Mouse (Mus musculus) MEL (cell line): ENCODE measurements around the gene Qtrt2. TPM values are rescaled to one million over a fixed set of nuclear protein-coding genes. Genes with fewer than 3 reads are reported as not detected.

ENCODE experiments used
- DNase-seq: peaks from one replicate; pipeline ENCODE4 v3.0.0; 2011; ENCODE audit warnings: low read depth, low spot score
- H3K27ac ChIP-seq: 2 replicates; pipeline ENCODE4 v1.5.1; 2012; ENCODE audit warnings: low read depth, mild to moderate bottlenecking, control low read depth, low read length, moderate library complexity; ENCODE audit not compliant: control insufficient read depth
- H3K27me3 ChIP-seq, 2 experiments: fragments of 150-350 bp in 1 of 2; sonication (generic) in 1 of 2; 2 replicates each; pipeline ENCODE4 v1.6.1; 2012; ENCODE audit warnings: low read length in 2 of 2, mild to moderate bottlenecking in 2 of 2, improper control_type of control experiment in 1 of 2, moderate library complexity in 1 of 2; ENCODE audit not compliant: insufficient read depth in 2 of 2, control insufficient read depth in 1 of 2
- H3K36me3 ChIP-seq, 2 experiments: 2 replicates each; pipeline ENCODE4 v1.6.1; 2012 to 2014; ENCODE audit warnings: low read length in 2 of 2, improper control_type of control experiment in 1 of 2, inconsistent platforms in 1 of 2, mild to moderate bottlenecking in 1 of 2; ENCODE audit not compliant: insufficient read depth in 2 of 2, control insufficient read depth in 1 of 2
- H3K4me1 ChIP-seq, 2 experiments: fragments of 150-350 bp in 1 of 2; sonication (generic) in 1 of 2; 2 replicates each; pipeline ENCODE4 v1.6.1; 2012; ENCODE audit warnings: low read length in 2 of 2, improper control_type of control experiment in 1 of 2, mild to moderate bottlenecking in 1 of 2; ENCODE audit not compliant: insufficient read depth in 2 of 2, control insufficient read depth in 1 of 2
- H3K4me3 ChIP-seq, 2 experiments: fragments of 150-350 bp in 1 of 2; sonication (generic) in 1 of 2; 2 replicates each; pipeline ENCODE4 v1.5.1; 2012; ENCODE audit warnings: low read depth in 2 of 2, low read length in 2 of 2, mild to moderate bottlenecking in 2 of 2, moderate library complexity in 2 of 2, control low read depth in 1 of 2, improper control_type of control experiment in 1 of 2; ENCODE audit not compliant: control insufficient read depth in 1 of 2, insufficient read depth in 1 of 2
- H3K79me2 ChIP-seq: 2 replicates; pipeline ENCODE4 v1.6.1; 2012; ENCODE audit warnings: mild to moderate bottlenecking, low read length, moderate library complexity; ENCODE audit not compliant: control insufficient read depth, poor library complexity, insufficient read depth
- H3K9ac ChIP-seq: 2 replicates; pipeline ENCODE4 v1.6.1; 2012; ENCODE audit warnings: low read depth, mild to moderate bottlenecking, control low read depth, low read length, moderate library complexity; ENCODE audit not compliant: control insufficient read depth, poor library complexity, severe bottlenecking
- H3K9me3 ChIP-seq: fragments of 150-350 bp; sonication (generic); replicated peaks from 2 replicates; pipeline ENCODE4 v1.6.1; 2012; ENCODE audit warnings: mild to moderate bottlenecking, low read length, improper control_type of control experiment, moderate library complexity; ENCODE audit not compliant: insufficient read depth
- BHLHE40 ChIP-seq: IDR thresholded peaks from 2 replicates; pipeline ENCODE4 v1.6.1; 2012; ENCODE audit warnings: low read depth, mild to moderate bottlenecking, inconsistent platforms, low read length, improper control_type of control experiment, borderline replicate concordance
- CHD1 ChIP-seq: IDR thresholded peaks from 2 replicates; pipeline ENCODE4 v1.6.1; 2012; ENCODE audit warnings: low read depth, mild to moderate bottlenecking, inconsistent platforms, low read length, improper control_type of control experiment
- CTCF ChIP-seq, 3 experiments: IDR thresholded peaks in 2 of 3; conservative IDR thresholded peaks in 1 of 3; 2 replicates each; pipeline ENCODE4 v1.5.1; 2011 to 2012; ENCODE audit warnings: low read length in 3 of 3, low read depth in 2 of 3, mild to moderate bottlenecking in 2 of 3, improper control_type of control experiment in 1 of 3, inconsistent platforms in 1 of 3, mixed read lengths in 1 of 3, moderate library complexity in 1 of 3; ENCODE audit not compliant: control insufficient read depth in 1 of 3, insufficient read depth in 1 of 3, poor library complexity in 1 of 3, severe bottlenecking in 1 of 3
- ELF1 ChIP-seq: IDR thresholded peaks from 2 replicates; pipeline ENCODE4 v1.6.1; 2014; ENCODE audit warnings: low read depth, mild to moderate bottlenecking, inconsistent platforms, low read length, improper control_type of control experiment, moderate library complexity
- EP300 ChIP-seq, 2 experiments: IDR thresholded peaks; 2 replicates each; pipeline ENCODE4 v1.6.1; 2011; ENCODE audit warnings: improper control_type of control experiment in 2 of 2, low read length in 2 of 2, low read depth in 1 of 2, mild to moderate bottlenecking in 1 of 2
- ETS1 ChIP-seq: IDR thresholded peaks from 2 replicates; pipeline ENCODE4 v1.6.1; 2012; ENCODE audit warnings: low read depth, mild to moderate bottlenecking, inconsistent platforms, low read length, improper control_type of control experiment, moderate library complexity
- GABPA ChIP-seq: IDR thresholded peaks from 2 replicates; pipeline ENCODE4 v1.6.1; 2012; ENCODE audit warnings: low read depth, mild to moderate bottlenecking, inconsistent platforms, low read length, improper control_type of control experiment, moderate library complexity
- HCFC1 ChIP-seq: IDR thresholded peaks from 2 replicates; pipeline ENCODE4 v1.6.1; 2012; ENCODE audit warnings: low read depth, mild to moderate bottlenecking, inconsistent platforms, low read length, improper control_type of control experiment, moderate library complexity
- JUND ChIP-seq: IDR thresholded peaks from 2 replicates; pipeline ENCODE4 v1.6.1; 2011; ENCODE audit warnings: low read depth, mild to moderate bottlenecking, improper control_type of control experiment, low read length
- KAT2A ChIP-seq: conservative IDR thresholded peaks from 2 replicates; pipeline ENCODE4 v1.6.1; 2012; ENCODE audit warnings: low read depth, low read length, improper control_type of control experiment, inconsistent platforms
- MAX ChIP-seq: IDR thresholded peaks from 2 replicates; pipeline ENCODE4 v1.6.1; 2011; ENCODE audit warnings: low read length, improper control_type of control experiment
- MEF2A ChIP-seq: IDR thresholded peaks from 2 replicates; pipeline ENCODE4 v1.6.1; 2014; ENCODE audit warnings: low read depth, mild to moderate bottlenecking, inconsistent platforms, low read length, improper control_type of control experiment; ENCODE audit not compliant: poor library complexity, insufficient replicate concordance, severe bottlenecking; ENCODE audit errors: extremely low read depth
- MYB ChIP-seq: IDR thresholded peaks from 2 replicates; pipeline ENCODE4 v1.6.1; 2011; ENCODE audit warnings: mild to moderate bottlenecking, low read depth, low read length, improper control_type of control experiment
- MYC ChIP-seq: IDR thresholded peaks from 2 replicates; pipeline ENCODE4 v1.6.1; 2011; ENCODE audit warnings: low read depth, mild to moderate bottlenecking, low read length, improper control_type of control experiment, moderate library complexity
- NELFE ChIP-seq: IDR thresholded peaks from 2 replicates; pipeline ENCODE4 v1.6.1; 2011; ENCODE audit warnings: low read depth, low read length, improper control_type of control experiment
- NRF1 ChIP-seq: IDR thresholded peaks from 2 replicates; pipeline ENCODE4 v1.6.1; 2014; ENCODE audit warnings: low read depth, mild to moderate bottlenecking, inconsistent platforms, low read length, improper control_type of control experiment, moderate library complexity; ENCODE audit not compliant: poor library complexity, insufficient read depth, severe bottlenecking
- POLR2A ChIP-seq, 2 experiments: IDR thresholded peaks; 2 replicates each; pipeline ENCODE4 v1.6.1; 2011 to 2012; ENCODE audit warnings: low read length in 2 of 2, mild to moderate bottlenecking in 2 of 2, control low read depth in 1 of 2, improper control_type of control experiment in 1 of 2, low read depth in 1 of 2, moderate library complexity in 1 of 2; ENCODE audit not compliant: control insufficient read depth in 1 of 2, insufficient read depth in 1 of 2, poor library complexity in 1 of 2
- POLR2AphosphoS5 ChIP-seq: IDR thresholded peaks from 2 replicates; pipeline ENCODE4 v1.6.1; 2012; ENCODE audit warnings: low read depth, borderline replicate concordance, mild to moderate bottlenecking, inconsistent platforms, low read length, moderate library complexity, mixed read lengths
- RAD21 ChIP-seq: IDR thresholded peaks from 2 replicates; pipeline ENCODE4 v1.6.1; 2011; ENCODE audit warnings: mild to moderate bottlenecking, low read depth, low read length, improper control_type of control experiment
- RCOR1 ChIP-seq: IDR thresholded peaks from 2 replicates; pipeline ENCODE4 v1.6.1; 2012; ENCODE audit warnings: low read depth, mild to moderate bottlenecking, inconsistent platforms, low read length, improper control_type of control experiment
- SMC3 ChIP-seq: IDR thresholded peaks from 2 replicates; pipeline ENCODE4 v1.6.1; 2011; ENCODE audit warnings: low read depth, low read length, improper control_type of control experiment
- TAL1 ChIP-seq: IDR thresholded peaks from 2 replicates; pipeline ENCODE4 v1.6.1; 2012; ENCODE audit warnings: mild to moderate bottlenecking, inconsistent platforms, low read length, moderate library complexity, mixed read lengths
- TBP ChIP-seq: IDR thresholded peaks from 2 replicates; pipeline ENCODE4 v1.8.0; 2011; ENCODE audit warnings: low read depth, low read length, improper control_type of control experiment
- TCF12 ChIP-seq: IDR thresholded peaks from 2 replicates; pipeline ENCODE4 v1.6.1; 2014; ENCODE audit warnings: low read depth, mild to moderate bottlenecking, inconsistent platforms, low read length, improper control_type of control experiment, moderate library complexity
- USF1 ChIP-seq: IDR thresholded peaks from 2 replicates; pipeline ENCODE4 v1.6.1; 2014; ENCODE audit warnings: low read depth, mild to moderate bottlenecking, inconsistent platforms, low read length, improper control_type of control experiment, moderate library complexity
- USF2 ChIP-seq, 2 experiments: IDR thresholded peaks; 2 replicates each; pipeline ENCODE4 v1.6.1; 2011 to 2012; ENCODE audit warnings: improper control_type of control experiment in 2 of 2, low read length in 2 of 2, borderline replicate concordance in 1 of 2, inconsistent platforms in 1 of 2, low read depth in 1 of 2, mild to moderate bottlenecking in 1 of 2; ENCODE audit not compliant: insufficient read depth in 1 of 2
- ZC3H11A ChIP-seq: IDR thresholded peaks from 2 replicates; pipeline ENCODE4 v1.6.1; 2012; ENCODE audit warnings: low read depth, mild to moderate bottlenecking, inconsistent platforms, low read length, improper control_type of control experiment
- ZKSCAN1 ChIP-seq: IDR thresholded peaks from 2 replicates; pipeline ENCODE4 v1.6.1; 2012; ENCODE audit warnings: low read depth, mild to moderate bottlenecking, inconsistent platforms, low read length, improper control_type of control experiment, moderate library complexity
- ZMIZ1 ChIP-seq: IDR thresholded peaks from 2 replicates; pipeline ENCODE4 v1.6.1; 2012; ENCODE audit warnings: low read depth, mild to moderate bottlenecking, inconsistent platforms, low read length, improper control_type of control experiment, moderate library complexity
- ZNF384 ChIP-seq: IDR thresholded peaks from 2 replicates; pipeline ENCODE4 v1.6.1; 2012; ENCODE audit warnings: low read depth, mild to moderate bottlenecking, inconsistent platforms, low read length, improper control_type of control experiment
- polyA plus RNA-seq, 2 experiments: library from polyadenylated mRNA; stranded (reverse) in 1 of 2; unstranded in 1 of 2; fragments of >175 nt in 1 of 2; fragments of >200 nt in 1 of 2; gene quantifications; 2 replicates each; pipeline versions ENCODE4 v1.2.1 to v1.2.4; 2012; ENCODE audit warnings: low replicate concordance in 2 of 2, low read depth in 1 of 2; ENCODE audit not compliant: insufficient read length in 2 of 2, insufficient read depth in 1 of 2, missing spikeins in 1 of 2
- total RNA-seq: library from RNA; depleted of rRNA; stranded (reverse); fragments of 300-350 nt; gene quantifications from 2 replicates; pipeline ENCODE4 v1.2.3, GENCODE M21; 2012

The Qtrt2 gene
- total and polyA plus RNA-seq, 3 experiments = 37.6 to 68.4 (median 47.9) TPM

- TF ChIP-seq ZMIZ1 (no peak), CHD1 (no peak), HCFC1 (no peak), ZC3H11A (no peak), NRF1 (no peak), USF1 (no peak), TAL1 (no peak), MAX (no peak), RAD21 (no peak), RCOR1 (no peak), ELF1 (no peak), SMC3 (no peak), ZNF384 (no peak), EP300 (IDR thresholded peaks at IDR 0.05; ENCODE audit: low read depth in 1 of 2, low read length in 2 of 2) (no peak), POLR2AphosphoS5 (no peak), KAT2A (no peak), USF2 (IDR thresholded peaks at IDR 0.05; ENCODE audit: borderline replicate concordance in 1 of 2, insufficient read depth in 1 of 2, low read depth in 1 of 2, low read length in 2 of 2) (no peak), CTCF (IDR thresholded peaks at IDR 0.05 in 2 of 3, conservative IDR thresholded peaks at IDR 0.05 in 1 of 3; ENCODE audit: control insufficient read depth in 1 of 3, insufficient read depth in 1 of 3, low read depth in 2 of 3, low read length in 3 of 3, poor library complexity in 1 of 3, severe bottlenecking in 1 of 3) (no peak), MYC (no peak), MYB (no peak)
- TF ChIP-seq, all 39 proteins: peak for 0
- H3K4me1 ChIP-seq = no peaks in the 10 kb centered on the region
Observed at GRCm38 (mm10) chr16:43882329-43882728, 44.3 kb downstream of the Qtrt2 start.

DNA sequence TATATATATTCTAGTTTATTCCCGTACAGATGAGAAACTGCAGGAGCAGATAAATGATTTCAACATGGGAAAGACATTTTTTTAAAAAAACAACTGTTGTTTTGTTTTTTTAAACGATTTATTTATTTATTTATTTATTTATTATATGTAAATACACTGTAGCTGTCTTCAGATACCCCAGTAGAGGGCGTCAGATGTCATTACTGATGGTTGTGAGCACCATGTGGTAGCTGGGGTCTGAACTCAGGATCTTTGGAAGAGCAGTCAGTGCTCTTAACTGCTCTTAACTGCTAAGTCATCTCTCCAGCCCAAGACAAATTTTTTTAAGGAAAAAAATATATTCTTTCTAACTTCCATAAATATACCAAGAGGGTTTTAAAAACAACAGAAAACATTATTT lies 45.0 kb downstream of the Qtrt2 start:
- Histone ChIP-seq H3K4me3 (no peak overlapping the region), H3K27me3 (no peaks in the 10 kb centered on the region), H3K4me1 (no peaks in the 10 kb centered on the region), H3K27ac (no peak overlapping the region), H3K36me3 (peaks cover 0 to 1% of the 10 kb centered on the region in 2 experiments; a peak in 2 of 4 replicates), H3K9ac (no peak overlapping the region), H3K9me3 (no peaks in the 10 kb centered on the region), H3K79me2 (peaks cover 12% of the 10 kb centered on the region)
- peak; percentile 61 for DNase-seq
- no peak for TF ChIP-seq POLR2A (IDR thresholded peaks at IDR 0.05; ENCODE audit: control insufficient read depth in 1 of 2, insufficient read depth in 1 of 2, low read depth in 1 of 2, low read length in 2 of 2, poor library complexity in 1 of 2)
- TF ChIP-seq RCOR1 = no peak
- no peak for TF ChIP-seq ZKSCAN1
- TF ChIP-seq ETS1 = no peak
- no peak for TF ChIP-seq NELFE
- TF ChIP-seq JUND = no peak
- TF ChIP-seq MAX = no peak
- TF ChIP-seq ZC3H11A = 0 out of 2 replicates have a peak, but pooled peaks have one; percentile 4
- TF ChIP-seq GABPA = no peak
- no peak for TF ChIP-seq MYB
- no peak for TF ChIP-seq HCFC1
- no peak for TF ChIP-seq TBP
- TF ChIP-seq SMC3 = 0 out of 2 replicates have a peak, but pooled peaks have one; percentile 18
- TF ChIP-seq BHLHE40 = no peak
- no peak for TF ChIP-seq ZMIZ1
- no peak for TF ChIP-seq USF1
- no peak for TF ChIP-seq CHD1
- peak in 2 of 3 experiments; percentile 17 to 35; a peak in 2 of 6 replicates for TF ChIP-seq CTCF (IDR thresholded peaks at IDR 0.05 in 2 of 3, conservative IDR thresholded peaks at IDR 0.05 in 1 of 3; ENCODE audit: control insufficient read depth in 1 of 3, insufficient read depth in 1 of 3, low read depth in 2 of 3, low read length in 3 of 3, poor library complexity in 1 of 3, severe bottlenecking in 1 of 3)
- no peak for TF ChIP-seq TCF12
- no peak for TF ChIP-seq ELF1
- no peak for TF ChIP-seq MEF2A

More at GRCm38 (mm10) chr16:43882329-43882728, 44.3 kb downstream of the Qtrt2 start:
- Histone ChIP-seq H3K9ac (no peak overlapping the region), H3K27me3 (no peaks in the 10 kb centered on the region), H3K9me3 (no peaks in the 10 kb centered on the region), H3K4me3 (no peak overlapping the region), H3K36me3 (no peaks in the 10 kb centered on the region; a peak in 2 of 4 replicates), H3K79me2 (peaks cover 15% of the 10 kb centered on the region), H3K27ac (no peak overlapping the region)
- DNase-seq = no peak
